ENCODE assay signal across 26 mouse cellular contexts in the genomic region with DNA sequence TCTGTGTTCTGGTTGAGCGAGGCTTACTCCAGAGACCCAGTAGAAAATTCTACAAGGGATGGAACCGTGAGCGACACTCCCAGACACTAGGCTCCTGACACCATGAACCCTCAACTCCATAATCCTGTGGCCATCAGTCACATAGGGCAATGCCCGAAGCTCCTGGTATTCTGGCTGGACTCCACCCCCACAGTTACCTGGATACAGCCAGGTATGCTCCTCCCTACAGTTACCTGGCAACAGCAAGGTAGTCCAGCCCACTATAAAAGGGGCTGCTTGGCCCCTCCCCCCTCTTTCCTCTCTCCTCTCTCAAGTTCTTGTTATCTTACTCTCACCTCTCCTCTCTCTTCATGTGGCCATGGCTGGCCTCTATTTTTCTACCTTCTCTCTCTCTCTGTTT. TPM values are rescaled to one million over a fixed set of nuclear protein-coding genes. Genes with fewer than 3 reads are reported as not detected.
A peak's percentile ranks its signal among the peaks of the same experiment; 100 is the strongest.
DNase-seq lines count a peak whose midpoint lies in the region; ATAC-seq and TF ChIP-seq lines count a peak whose summit lies in the region.
"Had no signal": no experiment of that assay in that cellular context is flagged by ENCODE, and none has a peak within 500 bp of the region (broad histone marks: within the 10 kb centered on the region; RNA-seq: fewer than 3 reads in every experiment).

No protein-coding gene starts in this region.

- 80% methylated on average over 4 of the region's 4 CpGs for WGBS in forebrain, embryonic 11.5 days
- WGBS in forebrain, embryonic 16.5 days, result 81% methylated on average over 4 of the region's 4 CpGs
- WGBS in lung, embryonic 16.5 days, result 70% methylated on average over 4 of the region's 4 CpGs

- DNase-seq in forebrain, embryonic 11.5 days (ENCODE audit: low spot score), result peak; percentile 44
- DNase-seq in lung, postnatal 4 days, result no peak
- DNase-seq: adrenal gland, postnatal 10 days; adrenal gland, postnatal 36 days; B cell, adult 2 months; cerebellum, adult 18-20 months; cerebellum, adult 9-10 months; cerebellum, postnatal 14 days; forebrain, postnatal 0 days; gastrocnemius, adult 2 months; gastrocnemius, postnatal 25 days; heart, adult 2 months; heart, postnatal 14 days had no signal

- no peaks in the 10 kb centered on the region for H3K4me1 ChIP-seq in forebrain, embryonic 11.5 days (replicated peaks; ENCODE audit: control insufficient read depth, insufficient read depth, low read length)
- H3K4me1 ChIP-seq in forebrain, embryonic 16.5 days (replicated peaks; ENCODE audit: control insufficient read depth, insufficient read depth, low read length), result no peaks in the 10 kb centered on the region
- no peaks in the 10 kb centered on the region for H3K4me1 ChIP-seq in lung, embryonic 16.5 days (replicated peaks; ENCODE audit: control insufficient read depth, insufficient read depth, low read length)
- no peaks in the 10 kb centered on the region for H3K4me1 ChIP-seq in ES-Bruce4 (ENCODE audit: control insufficient read depth, insufficient read depth, low read length)
- H3K4me1 ChIP-seq: embryonic facial prominence, embryonic 12.5 days; forebrain, embryonic 13.5 days; heart, embryonic 10.5 days; heart, embryonic 13.5 days; hindbrain, embryonic 12.5 days; hindbrain, embryonic 15.5 days had no signal

- ATAC-seq in forebrain, embryonic 11.5 days (replicated peaks; ENCODE audit: low FRiP score), result no peak
- no peak for ATAC-seq in forebrain, embryonic 16.5 days
- ATAC-seq in lung, embryonic 16.5 days (ENCODE audit: low read depth), result peak; percentile 62; the same call in 1 of the 2 replicates
- ATAC-seq in megakaryocyte progenitor cell, adult 5-6 weeks (replicated peaks; ENCODE audit: poor library complexity), result no peak
- ATAC-seq: forebrain, embryonic 13.5 days; forebrain, postnatal 0 days; intestine, postnatal 0 days had no signal

- H3K4me2 ChIP-seq in forebrain, embryonic 11.5 days (ENCODE audit: low read depth, low read length, severe bottlenecking), result no peak overlapping the region
- no peak overlapping the region for H3K4me2 ChIP-seq in forebrain, embryonic 16.5 days (ENCODE audit: low read length)
- no peak overlapping the region for H3K4me2 ChIP-seq in lung, embryonic 16.5 days (ENCODE audit: low read depth, low read length)
- H3K4me2 ChIP-seq: embryonic facial prominence, embryonic 12.5 days; forebrain, embryonic 13.5 days; heart, embryonic 13.5 days; hindbrain, embryonic 12.5 days; hindbrain, embryonic 15.5 days had no signal

- TF ChIP-seq CTCF in ES-Bruce4 (IDR thresholded peaks at IDR 0.05; ENCODE audit: low read depth, low read length), result no peak

- no peak overlapping the region for H3K4me3 ChIP-seq in forebrain, embryonic 11.5 days (ENCODE audit: low read depth, low read length)
- H3K4me3 ChIP-seq in forebrain, embryonic 16.5 days (replicated peaks; ENCODE audit: low read length), result no peak overlapping the region
- H3K4me3 ChIP-seq in lung, embryonic 16.5 days (ENCODE audit: low read length), result no peak overlapping the region
- peak overlapping the region; percentile 40 for H3K4me3 ChIP-seq in ES-Bruce4 (ENCODE audit: low read depth, low read length)
- H3K4me3 ChIP-seq: embryonic facial prominence, embryonic 12.5 days; erythroblast, embryonic 14.5 days; forebrain, embryonic 13.5 days; gastrocnemius, adult 2 months; heart, adult 2 months; heart, embryonic 10.5 days; heart, embryonic 13.5 days; hindbrain, embryonic 12.5 days; hindbrain, embryonic 15.5 days had no signal

- H3K27ac ChIP-seq in forebrain, embryonic 11.5 days (ENCODE audit: low read depth, low read length), result no peak overlapping the region
- H3K27ac ChIP-seq in forebrain, embryonic 16.5 days (ENCODE audit: low read length), result no peak overlapping the region
- H3K27ac ChIP-seq in lung, embryonic 16.5 days (ENCODE audit: low read length), result no peak overlapping the region
- no peak overlapping the region for H3K27ac ChIP-seq in ES-Bruce4 (ENCODE audit: insufficient read depth, low read length)
- H3K27ac ChIP-seq: embryonic facial prominence, embryonic 12.5 days; forebrain, embryonic 13.5 days; gastrocnemius, adult 2 months; heart, adult 2 months; heart, embryonic 10.5 days; heart, embryonic 13.5 days; hindbrain, embryonic 12.5 days; hindbrain, embryonic 15.5 days had no signal

- H3K27me3 ChIP-seq in forebrain, embryonic 11.5 days (ENCODE audit: control insufficient read depth, insufficient read depth, low read length), result no peaks in the 10 kb centered on the region
- H3K27me3 ChIP-seq in forebrain, embryonic 16.5 days (replicated peaks; ENCODE audit: control insufficient read depth, insufficient read depth, low read length), result no peaks in the 10 kb centered on the region
- H3K27me3 ChIP-seq in lung, embryonic 16.5 days (ENCODE audit: control insufficient read depth, insufficient read depth, low read depth, low read length), result no peaks in the 10 kb centered on the region
- H3K27me3 ChIP-seq in ES-Bruce4 (ENCODE audit: control insufficient read depth, insufficient read depth, low read length, poor library complexity, severe bottlenecking), result no peaks in the 10 kb centered on the region
- H3K27me3 ChIP-seq: CH12.LX; embryonic facial prominence, embryonic 12.5 days; forebrain, embryonic 13.5 days; heart, embryonic 13.5 days; hindbrain, embryonic 12.5 days; hindbrain, embryonic 15.5 days had no signal

- H3K36me3 ChIP-seq in forebrain, embryonic 11.5 days (ENCODE audit: control insufficient read depth, insufficient read depth, low read length), result no peaks in the 10 kb centered on the region
- H3K36me3 ChIP-seq in forebrain, embryonic 16.5 days (ENCODE audit: control insufficient read depth, insufficient read depth), result no peaks in the 10 kb centered on the region
- no peaks in the 10 kb centered on the region for H3K36me3 ChIP-seq in lung, embryonic 16.5 days (ENCODE audit: control insufficient read depth, insufficient read depth, low read length)
- no peaks in the 10 kb centered on the region for H3K36me3 ChIP-seq in ES-Bruce4 (ENCODE audit: control insufficient read depth, insufficient read depth, low read length, poor library complexity, severe bottlenecking)
- H3K36me3 ChIP-seq: embryonic facial prominence, embryonic 12.5 days; heart, embryonic 10.5 days; heart, embryonic 13.5 days; hindbrain, embryonic 12.5 days; hindbrain, embryonic 15.5 days had no signal

- TF ChIP-seq EP300 in ES-Bruce4 (IDR thresholded peaks at IDR 0.05; ENCODE audit: insufficient read depth, low read depth, low read length), result no peak

- no peak for TF ChIP-seq POLR2A in ES-Bruce4 (IDR thresholded peaks at IDR 0.05; ENCODE audit: insufficient read depth, low read length)

- no peak overlapping the region for H3K9ac ChIP-seq in forebrain, embryonic 11.5 days (ENCODE audit: low read length)
- H3K9ac ChIP-seq in forebrain, embryonic 16.5 days (replicated peaks; ENCODE audit: low read depth, low read length), result no peak overlapping the region
- H3K9ac ChIP-seq in lung, embryonic 16.5 days (ENCODE audit: low read length), result no peak overlapping the region
- no peak overlapping the region for H3K9ac ChIP-seq in ES-Bruce4 (ENCODE audit: low read depth, poor library complexity, severe bottlenecking)
- H3K9ac ChIP-seq: embryonic facial prominence, embryonic 12.5 days; forebrain, embryonic 13.5 days; forebrain, postnatal 0 days; heart, embryonic 13.5 days; hindbrain, embryonic 12.5 days; hindbrain, embryonic 15.5 days had no signal

- no peaks in the 10 kb centered on the region for H3K9me3 ChIP-seq in forebrain, embryonic 11.5 days (ENCODE audit: control insufficient read depth, low read length)
- no peaks in the 10 kb centered on the region for H3K9me3 ChIP-seq in forebrain, embryonic 16.5 days (ENCODE audit: control insufficient read depth, low read length)
- H3K9me3 ChIP-seq in lung, embryonic 16.5 days (ENCODE audit: control insufficient read depth, low read length), result no peaks in the 10 kb centered on the region
- H3K9me3 ChIP-seq in ES-Bruce4 (replicated peaks; ENCODE audit: control insufficient read depth, insufficient read depth, low read length, poor library complexity, severe bottlenecking), result 0 out of 2 replicates have a peak, but pooled peaks cover 3% of the 10 kb centered on the region
- H3K9me3 ChIP-seq: embryonic facial prominence, embryonic 12.5 days; hindbrain, embryonic 15.5 days had no signal

RNA-seq across cellular contexts. Expression of a gene that starts 12.6 kb away (rescaled TPM):
- 2.5 and 3.5 TPM in 2 replicates for polyA plus RNA-seq in forebrain, embryonic 11.5 days (2014; fragmentation: Nextera tagmentation; extraction: Ambion mirVana)
- polyA plus RNA-seq in forebrain, embryonic 16.5 days (2015; fragmentation: Nextera tagmentation; extraction: Ambion mirVana), result 3.3 TPM in 2 replicates
- 2.5 and 2.7 TPM in 2 replicates for polyA plus RNA-seq in lung, embryonic 16.5 days (2015; fragmentation: Nextera tagmentation; extraction: Ambion mirVana)
- polyA plus RNA-seq in ES-Bruce4 (2011; ENCODE audit: insufficient read depth, insufficient read length, low read depth, missing spikeins), result 14.9 and 15.9 TPM in 2 replicates
- total RNA-seq in megakaryocyte progenitor cell, adult 5-6 weeks (2015), result 10.9 and 14.0 TPM in 2 replicates
- 3.7 and 4.3 TPM in 2 replicates for total RNA-seq in megakaryocyte progenitor cell, adult 5-6 weeks (2017)
